Mouse (Mus musculus) heart, embryonic 12.5 days (tissue): ENCODE measurements around the gene Umad1. TPM values are rescaled to one million over a fixed set of nuclear protein-coding genes. Genes with fewer than 3 reads are reported as not detected.

Experiments
- ATAC-seq: fragments of 200-750 bp; cut with Nextera tagmentation; 2 replicates; pipeline ENCODE4 v1.8.0; 2017; ENCODE audit warnings: moderate TSS enrichment, moderate library complexity; ENCODE audit not compliant: insufficient number of reproducible peaks, low FRiP score
- H3K27ac ChIP-seq: fragments of 300-500 bp; sonication (generic); 2 replicates; pipeline ENCODE4 v1.5.1; 2016; ENCODE audit warnings: mild to moderate bottlenecking, moderate library complexity; ENCODE audit not compliant: poor library complexity, severe bottlenecking
- H3K27me3 ChIP-seq: fragments of 300-500 bp; sonication (generic); replicated peaks from 2 replicates; pipeline ENCODE4 v1.6.1; 2016; ENCODE audit warnings: mild to moderate bottlenecking, moderate library complexity
- H3K36me3 ChIP-seq: fragments of 300-500 bp; sonication (generic); 2 replicates; pipeline ENCODE4 v1.6.1; 2016; ENCODE audit warnings: mild to moderate bottlenecking, moderate library complexity
- H3K4me1 ChIP-seq: fragments of 300-500 bp; sonication (generic); replicated peaks from 2 replicates; pipeline ENCODE4 v1.6.1; 2016; ENCODE audit warnings: mild to moderate bottlenecking
- H3K4me2 ChIP-seq: fragments of 300-500 bp; sonication (generic); 2 replicates; pipeline ENCODE4 v1.6.1; 2016; ENCODE audit warnings: mild to moderate bottlenecking, moderate library complexity
- H3K4me3 ChIP-seq: fragments of 300-500 bp; sonication (generic); 2 replicates; pipeline ENCODE4 v1.5.1; 2016; ENCODE audit warnings: mild to moderate bottlenecking
- H3K9ac ChIP-seq: fragments of 300-500 bp; sonication (generic); 2 replicates; pipeline ENCODE4 v1.6.1; 2016; ENCODE audit warnings: mild to moderate bottlenecking, moderate library complexity
- H3K9me3 ChIP-seq: fragments of 300-500 bp; sonication (generic); replicated peaks from 2 replicates; pipeline ENCODE4 v1.6.1; 2016; ENCODE audit warnings: mild to moderate bottlenecking, moderate library complexity
- WGBS: fragments of 180-500 bp; shearing (Covaris S2); methylation state at CpG from one replicate; pipeline ENCODE4 v1.1.7; 2016; 5-methylcytosine and 5-hydroxymethylcytosine counted together
- polyA plus RNA-seq: library from polyadenylated mRNA; unstranded; fragments of >200 nt; fragmentation: Nextera tagmentation; extraction: Ambion mirVana; gene quantifications from 2 replicates; pipeline ENCODE4 v1.2.1, GENCODE M21; 2016

Gene Umad1
- polyA plus RNA-seq, 1 experiment from 2014 or later: 27.2 TPM

DNA sequence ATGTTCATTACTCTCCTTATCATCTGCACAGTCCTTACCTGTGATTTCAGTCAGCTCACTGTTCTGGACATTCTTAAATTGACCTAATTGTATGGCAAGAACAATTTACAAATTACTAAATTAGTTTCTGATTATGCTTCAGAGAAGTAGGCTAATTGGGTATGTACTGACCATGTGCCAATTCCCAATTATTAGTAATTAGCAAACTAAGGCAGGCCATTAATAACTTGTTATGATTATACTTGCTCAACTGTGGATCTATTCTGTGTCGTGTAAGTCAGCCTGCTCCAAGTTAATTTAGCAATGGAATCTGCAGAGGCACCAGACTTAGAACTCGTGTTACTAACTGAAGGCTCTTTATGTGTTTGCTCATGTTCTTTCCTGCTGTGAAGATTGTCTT, 114.0 kb downstream of the Umad1 start:
- Histone ChIP-seq H3K9me3 (no peaks in the 10 kb centered on the region), H3K4me3 (no peak overlapping the region), H3K4me2 (no peak overlapping the region), H3K9ac (no peak overlapping the region), H3K27ac (no peak overlapping the region), H3K36me3 (peaks cover 5% of the 10 kb centered on the region), H3K4me1 (no peaks in the 10 kb centered on the region; the same call in 1 of the 2 replicates), H3K27me3 (no peaks in the 10 kb centered on the region)
- no peak for ATAC-seq
- WGBS: 74% methylated on average over 2 of the region's 2 CpGs

GRCm38 (mm10) chr6:8373851-8374250, 114.8 kb downstream of the Umad1 start:
- Histone ChIP-seq H3K9ac (no peak overlapping the region), H3K27me3 (no peaks in the 10 kb centered on the region), H3K4me1 (no peaks in the 10 kb centered on the region; the same call in 1 of the 2 replicates), H3K4me2 (no peak overlapping the region), H3K9me3 (no peaks in the 10 kb centered on the region), H3K4me3 (no peak overlapping the region), H3K36me3 (peaks cover 7% of the 10 kb centered on the region), H3K27ac (no peak overlapping the region)
- WGBS: 52% methylated on average over 8 of the region's 8 CpGs
- ATAC-seq: no peak

DNA sequence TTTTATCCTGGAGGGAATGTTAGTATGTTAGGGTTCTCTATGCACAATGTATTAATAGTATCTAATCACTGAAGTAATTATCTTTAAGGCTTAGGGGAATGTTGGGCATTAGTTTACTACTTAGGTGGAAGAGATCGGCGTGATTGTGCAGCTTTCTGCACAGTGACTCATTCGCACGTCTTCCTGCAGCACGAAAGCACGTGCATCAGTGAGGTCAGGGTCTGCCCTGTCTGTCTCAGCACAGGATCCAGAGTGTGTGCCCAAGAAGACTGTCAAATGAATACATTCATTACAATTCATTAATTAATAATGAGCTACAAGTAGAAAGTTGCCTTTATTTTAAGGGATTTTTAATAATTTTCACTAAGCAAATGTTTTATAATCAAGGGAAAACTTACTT, 115.2 kb downstream of the Umad1 start:
- no peaks in the 10 kb centered on the region for H3K9me3 ChIP-seq
- no peaks in the 10 kb centered on the region; the same call in 1 of the 2 replicates for H3K4me1 ChIP-seq
- WGBS: 56% methylated on average over 6 of the region's 6 CpGs
- H3K27ac ChIP-seq: no peak overlapping the region
- no peak overlapping the region for H3K9ac ChIP-seq
- H3K36me3 ChIP-seq: peaks cover 7% of the 10 kb centered on the region
- no peak overlapping the region for H3K4me3 ChIP-seq
- H3K27me3 ChIP-seq: no peaks in the 10 kb centered on the region
- no peak for ATAC-seq
- H3K4me2 ChIP-seq: no peak overlapping the region

DNA sequence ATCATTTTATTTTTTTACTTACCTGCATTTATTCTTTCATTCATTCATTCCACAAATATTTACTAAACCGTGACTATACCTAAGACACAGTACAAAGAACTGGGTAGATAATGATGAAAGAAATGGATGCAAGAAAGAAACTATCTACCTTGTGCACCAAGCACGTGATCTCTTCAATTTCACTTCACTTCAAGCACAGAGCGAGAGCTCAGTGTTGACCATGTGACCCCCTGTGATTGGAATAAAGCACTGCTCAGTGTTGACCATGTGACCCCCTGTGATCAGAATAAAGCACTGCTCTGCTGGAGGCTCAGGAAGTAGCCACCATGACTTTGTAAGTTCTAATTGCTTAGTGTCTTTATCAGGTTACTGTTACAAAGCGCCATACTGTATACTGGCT, 115.6 kb downstream of the Umad1 start:
- no peak for ATAC-seq
- no peak overlapping the region for H3K4me2 ChIP-seq
- H3K9me3 ChIP-seq: no peaks in the 10 kb centered on the region
- H3K36me3 ChIP-seq: peaks cover 7% of the 10 kb centered on the region
- H3K4me1 ChIP-seq: no peaks in the 10 kb centered on the region; the same call in 1 of the 2 replicates
- H3K27ac ChIP-seq: no peak overlapping the region
- WGBS: 85% methylated on average over 4 of the region's 4 CpGs
- H3K27me3 ChIP-seq: no peaks in the 10 kb centered on the region
- no peak overlapping the region for H3K9ac ChIP-seq
- no peak overlapping the region for H3K4me3 ChIP-seq

DNA sequence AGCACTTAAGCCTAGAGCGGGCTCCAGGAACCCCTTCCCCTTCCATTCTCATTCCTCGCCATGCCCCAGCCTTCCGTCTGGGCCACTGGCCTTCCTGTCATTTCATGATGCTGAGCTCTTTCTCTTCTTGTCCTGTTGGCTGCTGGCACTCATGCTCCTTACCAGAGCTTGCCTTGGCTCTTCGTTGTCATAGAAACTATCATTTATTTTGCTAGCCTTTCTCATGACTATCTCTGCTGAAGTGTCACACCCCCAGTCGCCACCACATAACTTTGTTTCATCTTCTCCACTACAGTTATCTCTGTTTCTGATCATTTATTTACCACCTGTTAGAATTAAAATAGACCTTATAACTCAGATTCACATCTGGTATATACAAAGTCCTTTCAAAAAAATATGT, 117.3 kb downstream of the Umad1 start:
- peaks cover 7% of the 10 kb centered on the region for H3K36me3 ChIP-seq
- no peak for ATAC-seq
- no peak overlapping the region for H3K4me2 ChIP-seq
- H3K4me1 ChIP-seq: no peaks in the 10 kb centered on the region; the same call in 1 of the 2 replicates
- H3K27me3 ChIP-seq: no peaks in the 10 kb centered on the region
- H3K9me3 ChIP-seq: no peaks in the 10 kb centered on the region
- 87% methylated on average over 5 of the region's 5 CpGs for WGBS
- no peak overlapping the region for H3K4me3 ChIP-seq
- no peak overlapping the region for H3K9ac ChIP-seq
- H3K27ac ChIP-seq: no peak overlapping the region

GRCm38 (mm10) chr6:8377667-8378066, 118.6 kb downstream of the Umad1 start:
- Histone ChIP-seq H3K27me3 (no peaks in the 10 kb centered on the region), H3K9me3 (no peaks in the 10 kb centered on the region), H3K27ac (no peak overlapping the region), H3K36me3 (peaks cover 7% of the 10 kb centered on the region), H3K4me1 (no peaks in the 10 kb centered on the region; the same call in 1 of the 2 replicates), H3K4me2 (no peak overlapping the region), H3K9ac (no peak overlapping the region), H3K4me3 (no peak overlapping the region)
- WGBS: 88% methylated on average over 8 of the region's 8 CpGs
- ATAC-seq: no peak

DNA sequence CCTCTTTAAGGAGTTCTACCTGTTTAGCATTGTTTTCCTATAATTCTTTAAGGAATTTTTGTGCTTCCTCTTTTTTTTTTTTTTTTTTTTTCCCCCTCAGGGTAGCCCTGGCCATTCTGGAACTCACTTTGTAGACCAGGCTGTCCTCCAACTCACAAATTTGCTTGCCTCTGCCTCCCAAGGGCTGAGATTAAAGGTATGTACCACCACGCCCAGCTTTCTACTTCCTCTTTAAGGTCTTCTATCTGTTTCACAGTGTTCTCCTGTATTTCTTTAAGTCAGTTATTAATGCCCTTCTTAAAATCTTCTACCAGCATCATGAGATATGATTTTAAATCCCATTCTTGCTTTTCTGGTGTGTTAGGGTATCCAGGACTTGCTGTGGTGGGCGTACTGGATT, 130.2 kb downstream of the Umad1 start:
- WGBS: 93% methylated on average over 2 of the region's 2 CpGs

DNA sequence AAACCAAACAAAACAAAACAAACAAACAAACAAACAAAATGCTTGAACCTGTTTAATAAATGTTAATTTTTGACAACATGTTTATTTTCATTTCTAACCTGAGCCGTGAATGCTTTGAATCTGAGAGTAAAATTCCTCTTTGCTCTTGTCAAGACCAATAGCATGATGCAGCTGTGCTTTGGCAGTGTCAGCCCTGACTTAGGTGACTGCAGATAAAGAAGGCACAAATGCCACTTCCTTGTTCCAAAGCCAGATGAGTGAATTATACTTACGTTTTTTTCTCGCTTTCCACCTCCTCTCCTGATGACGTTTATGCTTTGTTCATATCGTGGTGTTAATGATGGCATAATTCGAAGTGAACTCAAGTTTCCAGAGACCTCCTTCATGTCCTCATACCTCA, 131.2 kb downstream of the Umad1 start:
- H3K36me3 ChIP-seq: no peaks in the 10 kb centered on the region
- no peaks in the 10 kb centered on the region for H3K9me3 ChIP-seq
- ATAC-seq: no peak
- no peak overlapping the region for H3K4me2 ChIP-seq
- H3K4me3 ChIP-seq: no peak overlapping the region
- no peaks in the 10 kb centered on the region for H3K4me1 ChIP-seq
- 88% methylated on average over 6 of the region's 6 CpGs for WGBS
- H3K27ac ChIP-seq: no peak overlapping the region
- no peak overlapping the region for H3K9ac ChIP-seq
- no peaks in the 10 kb centered on the region for H3K27me3 ChIP-seq

More for the DNA sequence above, 130.2 kb downstream of the Umad1 start:
- no peaks in the 10 kb centered on the region for H3K36me3 ChIP-seq
- no peak overlapping the region for H3K4me2 ChIP-seq
- H3K4me3 ChIP-seq: no peak overlapping the region
- no peak overlapping the region for H3K27ac ChIP-seq
- H3K4me1 ChIP-seq: no peaks in the 10 kb centered on the region
- H3K27me3 ChIP-seq: no peaks in the 10 kb centered on the region
- ATAC-seq: no peak
- no peak overlapping the region for H3K9ac ChIP-seq
- no peaks in the 10 kb centered on the region for H3K9me3 ChIP-seq

- Histone ChIP-seq H3K9me3 (no peaks in the 10 kb centered on the region), H3K4me2 (no peak overlapping the region), H3K27me3 (no peaks in the 10 kb centered on the region), H3K36me3 (no peaks in the 10 kb centered on the region), H3K27ac (no peak overlapping the region), H3K9ac (no peak overlapping the region), H3K4me3 (no peak overlapping the region), H3K4me1 (no peaks in the 10 kb centered on the region)
- ATAC-seq: no peak
- 88% methylated on average over 2 of the region's 2 CpGs for WGBS
Observed at GRCm38 (mm10) chr6:8390935-8391334, 131.8 kb downstream of the Umad1 start.

DNA sequence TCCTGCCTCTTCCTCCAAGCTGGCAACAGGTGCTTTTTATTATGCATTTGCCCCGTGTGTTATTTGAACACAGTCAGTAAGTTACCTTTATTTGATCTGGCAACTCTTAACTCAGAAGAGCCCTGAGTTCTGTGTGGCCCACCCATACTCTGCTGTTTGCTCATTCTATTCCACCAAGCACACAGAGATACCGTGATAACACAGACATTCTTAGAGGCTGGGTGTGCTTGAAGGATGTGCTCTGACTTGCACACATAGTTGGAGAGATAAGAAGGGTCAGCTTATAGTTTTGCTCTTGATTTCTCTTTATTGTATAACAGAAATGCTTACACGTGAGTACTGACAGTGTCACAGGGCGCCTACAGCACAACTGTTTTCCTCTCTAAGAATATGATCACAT, 133.9 kb downstream of the Umad1 start:
- H3K9me3 ChIP-seq: no peaks in the 10 kb centered on the region
- H3K4me1 ChIP-seq: no peaks in the 10 kb centered on the region
- H3K27me3 ChIP-seq: no peaks in the 10 kb centered on the region
- H3K36me3 ChIP-seq: no peaks in the 10 kb centered on the region
- no peak for ATAC-seq
- no peak overlapping the region for H3K4me2 ChIP-seq
- H3K27ac ChIP-seq: no peak overlapping the region
- H3K4me3 ChIP-seq: no peak overlapping the region
- 67% methylated on average over 4 of the region's 4 CpGs for WGBS
- no peak overlapping the region for H3K9ac ChIP-seq

DNA sequence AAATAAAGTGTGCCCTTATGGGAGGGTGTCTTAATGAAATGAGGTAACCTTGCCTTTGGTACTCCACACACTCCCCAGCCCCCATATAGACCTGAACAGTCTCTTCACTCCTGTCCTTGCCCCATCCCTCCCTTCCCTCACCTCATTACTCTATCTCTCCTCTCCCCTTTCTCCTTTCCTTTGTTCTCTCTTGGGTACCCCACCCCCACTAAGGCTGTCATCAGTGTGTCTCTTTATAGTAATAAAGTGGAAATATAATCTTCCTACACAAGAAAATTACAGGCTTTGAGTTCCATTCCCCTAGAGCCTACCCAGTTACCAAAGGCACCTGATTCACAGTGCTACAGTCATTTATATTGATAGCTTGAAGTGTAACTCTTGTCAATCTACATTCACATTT, 135.0 kb downstream of the Umad1 start:
- H3K9ac ChIP-seq: no peak overlapping the region
- no peaks in the 10 kb centered on the region for H3K4me1 ChIP-seq
- H3K27ac ChIP-seq: no peak overlapping the region
- no peak overlapping the region for H3K4me2 ChIP-seq
- H3K27me3 ChIP-seq: no peaks in the 10 kb centered on the region
- H3K36me3 ChIP-seq: no peaks in the 10 kb centered on the region
- H3K4me3 ChIP-seq: no peak overlapping the region
- no peak for ATAC-seq
- no peaks in the 10 kb centered on the region for H3K9me3 ChIP-seq

GRCm38 (mm10) chr6:8395061-8395460, 136.0 kb downstream of the Umad1 start:
- Histone ChIP-seq H3K4me2 (no peak overlapping the region), H3K4me3 (no peak overlapping the region), H3K27ac (no peak overlapping the region), H3K36me3 (no peaks in the 10 kb centered on the region), H3K27me3 (no peaks in the 10 kb centered on the region), H3K4me1 (no peaks in the 10 kb centered on the region), H3K9me3 (no peaks in the 10 kb centered on the region), H3K9ac (no peak overlapping the region)
- WGBS: 60% methylated on average over 4 of the region's 4 CpGs
- ATAC-seq: no peak
